In the genomic region with DNA sequence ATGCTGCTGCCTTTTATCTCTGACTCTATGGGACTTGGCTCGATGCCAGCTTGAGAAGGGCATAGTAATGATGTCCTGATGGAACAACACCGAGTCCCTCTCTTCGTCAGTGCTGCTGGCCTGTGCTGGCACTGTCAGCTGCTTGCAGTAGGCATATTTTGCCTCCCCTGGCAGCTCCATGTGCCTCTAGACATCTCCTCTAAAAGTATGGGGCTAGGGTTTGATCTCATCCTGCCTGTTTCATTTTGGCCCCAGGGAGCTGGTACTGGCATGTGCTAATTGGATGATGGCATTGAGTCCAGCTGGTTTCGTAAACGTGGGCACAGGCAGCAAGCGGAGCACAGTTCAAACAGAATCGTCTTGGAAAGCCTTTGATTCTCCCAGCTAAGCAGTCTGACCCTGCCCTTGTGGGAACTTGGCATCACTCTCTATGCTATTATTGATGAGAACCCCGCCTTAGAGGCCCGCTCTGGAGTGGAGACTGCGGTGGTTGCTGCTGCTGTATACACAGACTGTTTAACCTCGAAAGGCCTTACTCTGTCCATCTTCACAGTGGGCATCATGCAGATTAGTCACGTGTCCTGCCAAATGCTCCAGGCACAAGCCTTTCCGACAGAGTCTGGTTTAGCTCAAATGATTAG, we compare ENCODE assay signal across 8 mouse cellular contexts.
A peak's percentile ranks its signal among the peaks of the same experiment; 100 is the strongest.
DNase-seq lines count a peak whose midpoint lies in the region; ATAC-seq lines count a peak whose summit lies in the region.
"Had no signal": no experiment of that assay in that cellular context is flagged by ENCODE, and none has a peak within 500 bp of the region (broad histone marks: within the 10 kb centered on the region; RNA-seq: fewer than 3 reads in every experiment).

No protein-coding gene starts in this region.

- DNase-seq in midbrain, embryonic 10.5 days (ENCODE audit: low spot score) = no peak
- peak; percentile 45 for DNase-seq in cerebellum, adult 9-11 months
- no peak for DNase-seq in kidney, adult 9 months
- no peak for DNase-seq in liver

- no peaks in the 10 kb centered on the region for H3K27me3 ChIP-seq in midbrain, embryonic 12.5 days
- H3K27me3 ChIP-seq in midbrain, embryonic 10.5 days (ENCODE audit: low read depth, poor library complexity, severe bottlenecking) = no peaks in the 10 kb centered on the region
- H3K27me3 ChIP-seq in hindbrain, embryonic 16.5 days (replicated peaks; ENCODE audit: control insufficient read depth, insufficient read depth, low read length) = no peaks in the 10 kb centered on the region
- H3K27me3 ChIP-seq in stomach, embryonic 15.5 days (replicated peaks) = no peaks in the 10 kb centered on the region
- H3K27me3 ChIP-seq: liver, embryonic 15.5 days had no signal

- no peak overlapping the region for H3K27ac ChIP-seq in midbrain, embryonic 12.5 days (replicated peaks)
- no peak overlapping the region for H3K27ac ChIP-seq in midbrain, embryonic 10.5 days (replicated peaks)
- H3K27ac ChIP-seq in hindbrain, embryonic 16.5 days (ENCODE audit: low read depth, low read length) = no peak overlapping the region; the same call in 1 of the 2 replicates
- no peak overlapping the region for H3K27ac ChIP-seq in stomach, embryonic 15.5 days
- H3K27ac ChIP-seq: liver, embryonic 15.5 days had no signal

- no peak overlapping the region for H3K4me2 ChIP-seq in midbrain, embryonic 12.5 days (replicated peaks)
- H3K4me2 ChIP-seq in hindbrain, embryonic 16.5 days (ENCODE audit: low read length) = peak overlapping the region; percentile 25; the same call in 1 of the 2 replicates
- no peak overlapping the region for H3K4me2 ChIP-seq in stomach, embryonic 15.5 days
- H3K4me2 ChIP-seq: liver, embryonic 15.5 days had no signal

- H3K36me3 ChIP-seq in midbrain, embryonic 12.5 days = no peaks in the 10 kb centered on the region
- no peaks in the 10 kb centered on the region for H3K36me3 ChIP-seq in midbrain, embryonic 10.5 days
- no peaks in the 10 kb centered on the region for H3K36me3 ChIP-seq in hindbrain, embryonic 16.5 days (ENCODE audit: control insufficient read depth, insufficient read depth, low read length)
- no peaks in the 10 kb centered on the region for H3K36me3 ChIP-seq in stomach, embryonic 15.5 days
- H3K36me3 ChIP-seq: liver, embryonic 15.5 days had no signal

- no peaks in the 10 kb centered on the region for H3K9me3 ChIP-seq in midbrain, embryonic 12.5 days
- no peaks in the 10 kb centered on the region for H3K9me3 ChIP-seq in midbrain, embryonic 10.5 days (replicated peaks)
- H3K9me3 ChIP-seq in hindbrain, embryonic 16.5 days (ENCODE audit: control insufficient read depth, low read length) = no peaks in the 10 kb centered on the region
- H3K9me3 ChIP-seq in stomach, embryonic 15.5 days = no peaks in the 10 kb centered on the region
- H3K9me3 ChIP-seq: liver, embryonic 15.5 days had no signal

- ATAC-seq in midbrain, embryonic 12.5 days (ENCODE audit: low FRiP score, low read depth) = peak; percentile 54; the same call in 1 of the 2 replicates
- peak; percentile 73 for ATAC-seq in hindbrain, embryonic 16.5 days
- peak; percentile 22; the same call in 1 of the 2 replicates for ATAC-seq in stomach, embryonic 15.5 days (ENCODE audit: insufficient read depth, low FRiP score, low read depth)

- no peak overlapping the region for H3K4me3 ChIP-seq in midbrain, embryonic 12.5 days
- H3K4me3 ChIP-seq in midbrain, embryonic 10.5 days = no peak overlapping the region
- H3K4me3 ChIP-seq in hindbrain, embryonic 16.5 days (ENCODE audit: low read length) = no peak overlapping the region
- no peak overlapping the region for H3K4me3 ChIP-seq in stomach, embryonic 15.5 days (replicated peaks)
- H3K4me3 ChIP-seq: liver, embryonic 15.5 days had no signal

- H3K9ac ChIP-seq in midbrain, embryonic 12.5 days (replicated peaks) = no peak overlapping the region
- H3K9ac ChIP-seq in hindbrain, embryonic 16.5 days (ENCODE audit: low read depth, low read length) = no peak overlapping the region
- no peak overlapping the region for H3K9ac ChIP-seq in stomach, embryonic 15.5 days
- H3K9ac ChIP-seq: liver, embryonic 15.5 days had no signal

- WGBS in midbrain, embryonic 12.5 days = 51% methylated on average over 13 of the region's 13 CpGs
- WGBS in midbrain, embryonic 10.5 days = 73% methylated on average over 13 of the region's 13 CpGs
- 22% methylated on average over 13 of the region's 13 CpGs for WGBS in hindbrain, embryonic 16.5 days
- WGBS in stomach, embryonic 15.5 days = 39% methylated on average over 13 of the region's 13 CpGs

- H3K4me1 ChIP-seq in midbrain, embryonic 12.5 days = peaks cover 24% of the 10 kb centered on the region
- peaks cover 18% of the 10 kb centered on the region for H3K4me1 ChIP-seq in midbrain, embryonic 10.5 days
- peaks cover 26% of the 10 kb centered on the region for H3K4me1 ChIP-seq in hindbrain, embryonic 16.5 days (ENCODE audit: control insufficient read depth, insufficient read depth, low read depth, low read length)
- H3K4me1 ChIP-seq in stomach, embryonic 15.5 days = no peaks in the 10 kb centered on the region
- H3K4me1 ChIP-seq: liver, embryonic 15.5 days had no signal

Comparison
In these comparisons a context has a peak if more than half of its experiments do, and no peak if none do; other contexts are left out.
1. ATAC-seq: peak in every context shown above with its lines; median percentile 73 in hindbrain, embryonic 16.5 days; 54 in midbrain, embryonic 12.5 days; 22 in stomach, embryonic 15.5 days.